Mouse (Mus musculus) megakaryocyte, embryonic 14.5 days (primary cell): ENCODE results near the gene Paqr5.

Experiments
- FLI1 ChIP-seq: IDR thresholded peaks from 2 replicates; pipeline ENCODE4 v1.6.1; 2012; ENCODE audit warnings: low read length, inconsistent platforms, mixed read lengths
- GATA1 ChIP-seq: IDR thresholded peaks from 3 replicates; pipeline ENCODE4 v1.6.1; 2012; ENCODE audit warnings: mixed read lengths, low read length, inconsistent platforms, borderline replicate concordance

DNA sequence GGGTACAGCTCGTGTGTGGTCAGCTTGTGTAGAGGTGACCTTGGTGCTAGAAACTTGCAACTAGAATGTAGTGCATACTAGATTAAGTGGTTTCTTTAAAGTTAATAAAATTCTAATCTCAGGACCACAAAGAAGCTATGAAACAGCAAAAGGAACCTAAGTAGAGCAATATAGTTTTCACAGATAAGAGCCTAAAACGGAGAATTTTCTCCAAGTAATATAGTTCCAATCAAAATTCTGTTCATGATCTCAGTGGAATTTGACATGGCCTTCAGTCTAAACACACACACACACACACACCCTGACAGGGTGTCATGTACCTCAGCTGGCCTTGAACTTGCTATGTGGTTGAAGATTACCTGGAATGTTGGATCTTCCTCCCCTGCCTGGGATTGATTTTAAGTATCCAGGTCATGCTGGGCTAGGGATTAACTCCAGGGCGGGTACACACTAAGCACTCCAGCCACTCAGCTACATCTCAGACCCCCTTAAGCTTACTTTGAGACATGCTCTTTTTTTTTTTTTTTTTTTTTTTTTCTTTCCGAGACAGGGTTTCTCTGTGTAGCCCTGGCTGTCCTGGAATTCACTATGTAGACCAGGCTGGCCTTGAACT lies 111.2 kb downstream of the Paqr5 start:
- TF ChIP-seq GATA1 (no peak), FLI1 (no peak)
